Mouse (Mus musculus) spleen, adult 2 months (tissue): ENCODE results near the gene Lrch2. TPM values are rescaled to one million over a fixed set of nuclear protein-coding genes. Genes with fewer than 3 reads are reported as not detected.
"Not testable (repeated sequence)": the region's sequence is repeated elsewhere in the genome, so short reads cannot be mapped to it uniquely, and the experiment has no call there.

Source experiments
- DNase-seq, 2 experiments: peaks; one replicate each; pipeline versions ENCODE4 v3.0.0 to v3.0.0-alpha.2; 2012 to 2021; ENCODE audit warnings: low spot score in 2 of 2, low read depth in 1 of 2
- H3K27ac ChIP-seq: fragments of 200-500 bp; 2 replicates; pipeline ENCODE4 v1.5.1; 2012; ENCODE audit warnings: low read length, inconsistent platforms; ENCODE audit not compliant: insufficient read depth
- H3K27me3 ChIP-seq: fragments of 200-500 bp; 2 replicates; pipeline ENCODE4 v1.6.1; 2012; ENCODE audit warnings: mild to moderate bottlenecking, moderate library complexity, low read length, inconsistent platforms; ENCODE audit not compliant: control insufficient read depth, insufficient read depth
- H3K36me3 ChIP-seq: fragments of 200-500 bp; 2 replicates; pipeline ENCODE4 v1.6.1; 2012; ENCODE audit warnings: mild to moderate bottlenecking, low read length, inconsistent platforms; ENCODE audit not compliant: control insufficient read depth, insufficient read depth
- H3K4me1 ChIP-seq: fragments of 200-500 bp; 2 replicates; pipeline ENCODE4 v1.6.1; 2011; ENCODE audit warnings: inconsistent platforms; ENCODE audit not compliant: control insufficient read depth, insufficient read depth, insufficient read length
- H3K4me3 ChIP-seq: fragments of 200-500 bp; 2 replicates; pipeline ENCODE4 v1.5.1; 2011; ENCODE audit warnings: mild to moderate bottlenecking, inconsistent platforms; ENCODE audit not compliant: insufficient read depth, insufficient read length; ENCODE audit errors: extremely low read depth
- CTCF ChIP-seq: fragments of 200-500 bp; IDR thresholded peaks from 2 replicates; pipeline ENCODE4 v1.5.1; 2011; ENCODE audit warnings: mild to moderate bottlenecking, inconsistent platforms; ENCODE audit not compliant: insufficient read depth, insufficient read length, insufficient replicate concordance; ENCODE audit errors: extremely low read depth
- POLR2A ChIP-seq: fragments of 200-500 bp; IDR thresholded peaks from 2 replicates; pipeline ENCODE4 v1.6.1; 2011; ENCODE audit warnings: low read depth, low read length, inconsistent platforms
- WGBS: fragments of 180-500 bp; shearing (Covaris S2); methylation state at CpG from one replicate; pipeline ENCODE4 v1.1.7; 2018; 5-methylcytosine and 5-hydroxymethylcytosine counted together
- polyA plus RNA-seq: library from polyadenylated mRNA; depleted of rRNA; stranded (reverse); fragments of >200 nt; gene quantifications from 2 replicates; pipeline ENCODE4 v1.2.3, GENCODE M21; 2012; rRNA removed

Gene Lrch2
- polyA plus RNA-seq, 1 experiment = 0.06 TPM

GRCm38 (mm10) chrX:147527646-147528172 lies 26.2 kb downstream of the Lrch2 start:
- TF ChIP-seq POLR2A (no peak), CTCF (no peak)
- H3K4me1 ChIP-seq = no peaks in the 10 kb centered on the region
- H3K27me3 ChIP-seq = no peaks in the 10 kb centered on the region
- no peak overlapping the region for H3K27ac ChIP-seq
- H3K36me3 ChIP-seq = no peaks in the 10 kb centered on the region
- DNase-seq = no peak
- H3K4me3 ChIP-seq = no peak overlapping the region
- 72% methylated on average over 7 of the region's 7 CpGs for WGBS

GRCm38 (mm10) chrX:147489551-147489950 lies 64.3 kb downstream of the Lrch2 start:
- Histone ChIP-seq H3K27me3 (no peaks in the 10 kb centered on the region), H3K36me3 (no peaks in the 10 kb centered on the region), H3K27ac (no peak overlapping the region), H3K4me3 (no peak overlapping the region), H3K4me1 (no peaks in the 10 kb centered on the region)
- WGBS = 75% methylated on average over 2 of the region's 2 CpGs
- no peak for DNase-seq
- TF ChIP-seq CTCF = no peak
- TF ChIP-seq POLR2A = no peak

- H3K27ac ChIP-seq, H3K4me3 ChIP-seq, DNase-seq, H3K27me3 ChIP-seq, H3K4me1 ChIP-seq, H3K36me3 ChIP-seq: not testable (repeated sequence)
- WGBS = 57% methylated on average over 1 of the region's 1 CpGs
Observed at GRCm38 (mm10) chrX:147453610-147454009, 100.3 kb downstream of the Lrch2 start, which contains the start of gene Vmn1r239-ps. Vmn1r239-ps (minus strand) TSS chrX:147453710.

GRCm38 (mm10) chrX:147443386-147443785 lies 110.5 kb downstream of the Lrch2 start:
- no peak for DNase-seq
- H3K36me3 ChIP-seq = no peaks in the 10 kb centered on the region
- no peak overlapping the region for H3K4me3 ChIP-seq
- TF ChIP-seq POLR2A = no peak
- TF ChIP-seq CTCF = no peak
- 86% methylated on average over 4 of the region's 4 CpGs for WGBS
- no peaks in the 10 kb centered on the region for H3K4me1 ChIP-seq
- H3K27me3 ChIP-seq = no peaks in the 10 kb centered on the region
- H3K27ac ChIP-seq = no peak overlapping the region

GRCm38 (mm10) chrX:147435400-147435799 lies 118.5 kb downstream of the Lrch2 start:
- Histone ChIP-seq H3K4me3 (no peak overlapping the region), H3K27me3 (no peaks in the 10 kb centered on the region), H3K4me1 (no peaks in the 10 kb centered on the region), H3K27ac (no peak overlapping the region), H3K36me3 (no peaks in the 10 kb centered on the region)
- TF ChIP-seq CTCF (no peak), POLR2A (no peak)
- DNase-seq = no peak
- WGBS = 66% methylated on average over 2 of the region's 2 CpGs

GRCm38 (mm10) chrX:147429753-147430152 lies 124.1 kb downstream of the Lrch2 start:
- 79% methylated on average over 1 of the region's 1 CpGs for WGBS
- no peak overlapping the region for H3K27ac ChIP-seq
- H3K4me3 ChIP-seq = no peak overlapping the region
- no peaks in the 10 kb centered on the region for H3K36me3 ChIP-seq
- no peaks in the 10 kb centered on the region for H3K4me1 ChIP-seq
- no peak for DNase-seq
- TF ChIP-seq POLR2A (no peak), CTCF (no peak)
- no peaks in the 10 kb centered on the region for H3K27me3 ChIP-seq

- DNase-seq = no peak
- Histone ChIP-seq H3K4me1 (no peaks in the 10 kb centered on the region), H3K4me3 (no peak within 1 kb of the TSS), H3K36me3 (no peaks in the 10 kb centered on the region), H3K27ac (no peak within 1 kb of the TSS), H3K27me3 (no peaks in the 10 kb centered on the region)
- 46% methylated on average over 1 of the region's 1 CpGs for WGBS
- TF ChIP-seq CTCF (no peak), POLR2A (no peak)
Observed at GRCm38 (mm10) chrX:147429129-147429528, 124.8 kb downstream of the Lrch2 start, which contains the start of gene Il13ra2. Il13ra2 (minus strand) TSS chrX:147429192.

Other genes with a start within 250 kb of the Lrch2 start
- 0.05 TPM in 1 of 2 replicates, not detected in the other for gene Il13ra2, start 124.9 kb downstream of the Lrch2 start, polyA plus RNA-seq
- not detected in 2 replicates for gene Vmn1r239-ps, start 100.4 kb downstream of the Lrch2 start, polyA plus RNA-seq
- gene Gm15128, start 211.9 kb upstream of the Lrch2 start, polyA plus RNA-seq = not detected in 2 replicates